Mouse (Mus musculus) gastrocnemius, postnatal 14 days (tissue): ENCODE results near the gene Mrto4. TPM values are rescaled to one million over a fixed set of nuclear protein-coding genes. Genes with fewer than 3 reads are reported as not detected.
A peak's percentile ranks its signal among the peaks of the same experiment; 100 is the strongest.

Experiments used
- DNase-seq: peaks from one replicate; pipeline ENCODE4 v3.0.0; 2021; ENCODE audit warnings: mixed read lengths
- intact Hi-C: fragments of 180-260 bp; cut with DNase I; formaldehyde crosslinking; loops from one replicate; pipeline ENCODE4 v1.15.1; 2025; ENCODE audit warnings: low total_unique reads
- microRNA-seq, 2 experiments: library from miRNA; unstranded; fragments of <30 nt; microRNA quantifications; one replicate each; pipeline ENCODE4 v1.2.0; 2021
- total RNA-seq, 2 experiments: library from RNA; stranded (reverse); gene quantifications; 2 replicates each; pipeline ENCODE4 v1.2.3; 2021

The Mrto4 gene
- total RNA-seq, 2 experiments from 2014 or later = 32.3 to 43.5 TPM

- intact Hi-C loops = no loop called here
- peak; percentile 3 for DNase-seq
Observed at GRCm38 (mm10) chr4:139298671-139299366, 53.6 kb downstream of the Mrto4 start.

GRCm38 (mm10) chr4:139297566-139297965 lies 54.8 kb downstream of the Mrto4 start:
- intact Hi-C loops = no loop called here
- peak; percentile 61 for DNase-seq

Small RNA genes within 50 kb of the gene (microRNA-seq; reads per million reads assigned to microRNA genes)
- gene Gm24245 (0 reads per million in 2 experiments), gene Gm25732 (0 reads per million in 2 experiments)

Other genes with a start within 250 kb of the Mrto4 start
- 100 to 1,000 TPM; 434 to 465 TPM for gene Minos1, start 221.5 kb downstream of the Mrto4 start, total RNA-seq
- gene Capzb, start 159.7 kb downstream of the Mrto4 start, total RNA-seq = 100 to 1,000 TPM; 590 to 617 TPM
- 1 to 10 TPM; 6.0 to 6.4 TPM for gene Pqlc2, start 41.9 kb downstream of the Mrto4 start, total RNA-seq
- 10 to 100 TPM; 34.2 to 37.4 TPM for gene Akr7a5, start 41.8 kb downstream of the Mrto4 start, total RNA-seq
- gene Emc1, start within 50 bp of the Mrto4 start, total RNA-seq = 10 to 100 TPM; 24.9 to 26.7 TPM
- gene Ubr4, start within 50 bp of the Mrto4 start, total RNA-seq = 10 to 100 TPM; 71.7 to 73.6 TPM
- gene Iffo2, start 178.0 kb upstream of the Mrto4 start, total RNA-seq = 1 to 10 TPM; 3.9 to 4.9 TPM